Mouse (Mus musculus) G1E-ER4 (cell line): Measurements from ENCODE around the gene Ifnlr1. TPM values are rescaled to one million over a fixed set of nuclear protein-coding genes. Genes with fewer than 3 reads are reported as not detected.

ENCODE experiments used
- GATA1 ChIP-seq: IDR thresholded peaks from one replicate; pipeline ENCODE4 v1.8.0; 2012; ENCODE audit warnings: low read length, inconsistent platforms
- polyA plus RNA-seq: library from polyadenylated mRNA; stranded (reverse); fragments of >175 nt; gene quantifications from 2 replicates; pipeline ENCODE4 v1.2.3, GENCODE M21; 2012

The Ifnlr1 gene
- polyA plus RNA-seq, 1 experiment: not detected

DNA sequence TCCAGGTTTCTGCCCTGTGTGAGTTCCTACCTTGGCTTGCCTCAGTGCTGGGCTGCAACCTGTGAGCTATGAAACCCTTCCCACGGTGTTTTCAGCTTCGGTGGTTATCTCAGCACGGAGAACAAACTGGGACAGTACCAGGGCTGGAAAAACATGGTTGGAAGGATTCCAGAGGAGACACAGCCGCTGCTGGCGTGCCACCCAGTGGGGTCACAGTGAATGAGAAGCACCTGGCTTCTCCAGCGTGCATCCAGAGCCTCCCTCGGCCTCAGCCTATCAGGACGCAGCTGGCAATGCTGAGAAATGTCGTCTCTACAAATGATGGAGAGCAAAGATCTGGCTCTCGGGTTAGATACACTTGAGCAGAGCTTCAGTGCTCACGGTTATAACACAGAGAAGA is 40.3 kb downstream of the Ifnlr1 start:
- no peak for TF ChIP-seq GATA1

- TF ChIP-seq GATA1: no peak
These were observed 41.7 kb downstream of the Ifnlr1 start, which contains the start of gene Il22ra1 for GRCm38 (mm10) chr4:135727817-135728216. Il22ra1 (plus strand) TSS chr4:135728172.

DNA sequence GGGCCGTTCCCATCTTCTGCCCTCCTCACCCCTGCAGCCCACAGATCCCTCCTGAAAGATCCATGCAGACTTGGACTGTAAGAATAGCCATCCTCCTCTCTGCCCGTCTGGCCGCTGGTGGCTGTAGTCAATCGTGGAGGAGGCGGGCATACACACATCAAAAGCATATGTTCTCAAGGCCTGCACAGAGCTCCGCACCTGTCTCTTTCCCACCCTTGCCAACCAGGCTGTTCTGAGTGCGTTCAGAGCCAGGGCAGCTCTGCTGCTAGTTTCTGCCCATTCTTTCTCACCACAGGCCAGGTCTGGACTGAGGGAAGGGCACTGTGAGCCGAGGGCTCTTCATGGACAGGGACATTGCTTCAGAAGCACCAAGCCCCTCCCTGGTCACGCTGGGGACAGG is 44.1 kb downstream of the Ifnlr1 start:
- TF ChIP-seq GATA1: no peak

DNA sequence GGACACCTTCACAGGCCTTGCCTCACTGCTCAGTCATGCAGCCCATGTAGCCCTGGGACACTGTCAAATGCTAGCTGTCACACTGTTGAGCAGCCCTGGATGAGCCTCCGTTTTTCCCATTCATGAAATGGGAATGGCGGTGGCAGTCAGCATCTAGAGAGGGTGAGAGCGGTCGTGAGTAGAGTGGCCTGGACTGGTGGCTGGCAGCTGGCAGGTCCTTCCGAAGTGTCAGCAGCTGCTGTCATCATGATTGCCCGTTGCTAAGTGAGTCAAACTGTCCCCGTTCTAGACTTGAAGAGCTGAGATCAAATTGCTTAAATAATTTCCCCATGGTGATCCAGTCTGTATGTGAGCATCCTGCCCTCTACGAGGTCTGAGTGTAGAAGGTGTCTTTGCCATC is 44.9 kb downstream of the Ifnlr1 start:
- no peak for TF ChIP-seq GATA1

GRCm38 (mm10) chr4:135733901-135734300 is 47.8 kb downstream of the Ifnlr1 start:
- TF ChIP-seq GATA1: no peak

- no peak for TF ChIP-seq GATA1
These were observed 50.8 kb downstream of the Ifnlr1 start for GRCm38 (mm10) chr4:135736903-135737302.

GRCm38 (mm10) chr4:135738237-135738636 is 52.1 kb downstream of the Ifnlr1 start:
- no peak for TF ChIP-seq GATA1

DNA sequence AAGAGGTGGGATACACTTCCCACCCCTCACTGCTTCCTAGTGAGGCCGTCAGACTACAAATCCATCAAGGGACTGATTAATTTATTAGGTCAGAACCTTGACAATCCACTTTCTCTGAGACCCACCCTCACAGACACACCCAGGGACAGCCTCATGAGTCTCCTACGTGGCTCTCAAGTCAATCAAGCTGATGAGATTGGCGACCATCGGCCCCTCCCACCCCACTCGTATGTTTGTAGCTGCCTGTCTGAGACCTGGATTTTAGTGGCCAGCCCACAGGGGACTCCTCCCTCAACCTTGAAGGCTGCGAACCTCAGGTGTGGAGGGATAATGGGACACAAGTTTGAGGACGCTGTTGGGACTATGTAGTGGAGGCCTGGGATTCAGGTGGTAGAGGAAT is 53.1 kb downstream of the Ifnlr1 start:
- no peak for TF ChIP-seq GATA1

DNA sequence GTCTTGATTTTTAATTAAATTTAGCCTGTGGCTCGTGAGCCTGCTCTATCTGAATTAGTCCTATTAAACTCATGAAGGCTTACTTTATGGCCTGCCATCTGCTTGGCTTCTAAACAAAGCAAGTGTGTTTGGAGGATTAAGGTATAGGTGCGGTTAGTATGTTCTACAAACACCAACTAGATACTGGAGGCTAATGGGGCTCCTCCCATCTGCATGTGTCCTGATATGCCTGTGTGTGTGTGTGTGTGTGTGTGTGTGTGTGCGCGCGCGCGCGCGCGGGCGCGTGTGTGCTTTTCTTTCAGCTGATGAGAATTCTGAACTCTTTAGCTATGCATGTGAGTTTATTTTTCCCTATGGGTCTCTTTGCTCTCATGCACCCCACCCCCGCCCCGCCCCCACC is 53.6 kb downstream of the Ifnlr1 start:
- TF ChIP-seq GATA1: no peak

DNA sequence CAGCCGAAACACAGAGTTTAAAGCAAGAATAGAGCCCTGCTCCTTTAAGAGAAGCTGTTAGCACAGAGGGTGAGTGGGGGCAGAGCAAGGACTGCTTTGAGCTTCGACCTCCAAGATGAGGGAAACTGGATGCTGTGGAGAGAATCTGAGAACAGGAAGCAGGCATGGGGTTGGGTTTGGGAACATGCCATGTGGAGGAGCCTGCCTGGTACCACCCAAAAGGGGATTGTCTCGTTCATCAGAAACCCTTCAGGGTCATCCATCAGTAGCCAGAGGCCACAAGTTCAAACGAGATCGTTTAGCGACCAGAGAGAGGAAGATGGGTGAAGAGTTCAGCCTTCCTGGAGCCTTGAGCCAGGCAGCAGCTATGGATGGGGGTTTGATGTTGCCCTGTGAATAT is 57.4 kb downstream of the Ifnlr1 start:
- no peak for TF ChIP-seq GATA1

DNA sequence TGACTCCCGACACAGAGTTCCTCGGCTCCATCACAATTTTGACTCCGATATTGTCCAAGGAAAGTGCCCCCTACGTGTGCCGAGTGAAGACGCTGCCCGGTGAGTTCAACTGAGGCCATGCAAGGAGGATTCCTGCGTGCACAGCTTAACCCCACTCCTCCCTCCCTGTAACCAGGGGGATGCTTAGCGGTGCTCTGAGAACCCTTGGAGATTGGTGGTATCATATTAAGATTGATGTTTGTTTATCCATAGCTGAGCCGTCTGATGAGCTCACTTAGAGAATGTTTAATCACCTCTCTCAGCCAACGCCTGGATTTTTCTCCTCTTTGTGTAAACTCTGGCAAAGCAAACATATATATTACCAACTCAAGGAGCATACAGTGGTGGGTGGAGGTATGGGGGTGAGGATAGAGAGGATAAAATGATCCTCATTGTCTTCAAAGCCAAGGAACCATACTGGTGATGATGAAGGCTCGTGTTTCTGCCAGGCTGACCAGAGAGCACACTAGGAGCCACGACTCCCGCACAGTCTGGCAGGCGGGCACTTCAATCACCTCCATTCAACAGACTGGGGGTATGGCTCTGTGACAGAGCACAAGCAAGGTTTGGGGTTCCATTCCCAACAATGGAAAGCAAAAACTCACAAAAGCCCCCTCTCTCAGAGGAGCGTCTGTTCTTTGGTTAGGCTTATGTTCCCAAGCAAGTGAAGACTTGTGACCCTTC is 58.8 kb downstream of the Ifnlr1 start:
- no peak for TF ChIP-seq GATA1

GRCm38 (mm10) chr4:135745613-135746012 is 59.5 kb downstream of the Ifnlr1 start:
- no peak for TF ChIP-seq GATA1

GRCm38 (mm10) chr4:135750896-135751295 is 64.8 kb downstream of the Ifnlr1 start:
- no peak for TF ChIP-seq GATA1

DNA sequence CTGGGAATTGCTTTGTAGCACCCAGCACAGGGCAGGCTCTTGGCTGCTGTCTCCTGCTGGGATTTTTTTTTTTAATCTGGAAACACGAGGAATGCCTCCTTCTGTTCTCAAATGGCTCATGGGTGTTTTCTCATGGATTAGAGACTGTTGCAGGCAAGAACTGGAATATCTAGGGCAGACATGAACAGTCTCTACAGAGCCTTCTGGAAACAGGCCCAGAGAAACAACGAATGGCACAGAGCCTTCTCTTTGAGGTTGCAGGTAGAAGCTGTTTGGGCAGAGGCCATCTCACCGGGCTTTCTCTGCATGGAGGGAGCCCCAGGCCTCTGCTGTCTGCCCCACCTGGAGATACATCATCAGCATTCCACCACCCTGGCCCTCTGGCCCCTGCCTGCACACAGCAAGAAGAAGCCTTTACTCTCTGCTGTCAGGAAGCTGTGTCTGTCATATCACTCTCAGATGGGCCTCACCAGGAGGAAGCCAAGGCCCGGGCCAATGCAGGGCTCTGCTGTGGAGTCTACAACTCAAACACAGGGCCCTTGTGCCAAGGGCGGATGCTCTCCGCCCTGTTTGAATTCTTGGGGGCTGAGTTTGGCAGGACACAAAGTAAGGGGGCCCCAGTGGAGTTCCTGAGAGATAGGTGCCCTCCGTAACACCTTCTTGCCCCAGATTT is 66.2 kb downstream of the Ifnlr1 start:
- TF ChIP-seq GATA1: no peak

- no peak for TF ChIP-seq GATA1
These were observed 66.7 kb downstream of the Ifnlr1 start for GRCm38 (mm10) chr4:135752779-135753164.

Other genes with a start within 250 kb of the Ifnlr1 start
- gene Stpg1, start 191.5 kb upstream of the Ifnlr1 start, polyA plus RNA-seq: not detected in 2 replicates
- gene Nipal3, start 191.2 kb upstream of the Ifnlr1 start, polyA plus RNA-seq: 27.0 and 34.5 TPM in 2 replicates
- not detected in 2 replicates for gene Grhl3, start 112.7 kb upstream of the Ifnlr1 start, polyA plus RNA-seq
- gene Il22ra1, start 41.9 kb downstream of the Ifnlr1 start, polyA plus RNA-seq: not detected in 2 replicates
- not detected in 2 replicates for gene Myom3, start 73.4 kb downstream of the Ifnlr1 start, polyA plus RNA-seq
- 358 and 475 TPM in 2 replicates for gene Srsf10, start 169.5 kb downstream of the Ifnlr1 start, polyA plus RNA-seq
- 7.3 and 10.5 TPM in 2 replicates for gene Pnrc2, start 187.6 kb downstream of the Ifnlr1 start, polyA plus RNA-seq
- gene Cnr2, start 209.1 kb downstream of the Ifnlr1 start, polyA plus RNA-seq: 2.2 and 2.7 TPM in 2 replicates
- gene Fuca1, start 234.4 kb downstream of the Ifnlr1 start, polyA plus RNA-seq: 12.6 and 12.7 TPM in 2 replicates